ENCODE assay signal across 27 mouse cellular contexts in genomic region chr5:100354644-100355043, GRCm38 (mm10).
DNase-seq lines count a peak whose midpoint lies in the region; ATAC-seq lines count a peak whose summit lies in the region.
"Had no signal": no experiment of that assay in that cellular context is flagged by ENCODE, and none has a peak within 500 bp of the region (broad histone marks: within the 10 kb centered on the region; RNA-seq: fewer than 3 reads in every experiment).

No protein-coding gene starts in this region.

- no peak overlapping the region for H3K9ac ChIP-seq in heart, embryonic 14.5 days (ENCODE audit: low read length)
- H3K9ac ChIP-seq: embryonic facial prominence, embryonic 13.5 days; forebrain, embryonic 12.5 days; forebrain, embryonic 15.5 days; hindbrain, embryonic 13.5 days; intestine, embryonic 15.5 days; kidney, embryonic 15.5 days had no signal

- H3K4me3 ChIP-seq in heart, embryonic 10.5 days: no peak overlapping the region
- H3K4me3 ChIP-seq in heart, embryonic 14.5 days (ENCODE audit: control insufficient read depth in 1 of 2, insufficient read depth in 1 of 2, low read depth in 1 of 2, low read length in 2 of 2): no peak overlapping the region
- H3K4me3 ChIP-seq: embryonic facial prominence, embryonic 10.5 days; embryonic facial prominence, embryonic 13.5 days; erythroblast, embryonic 14.5 days; forebrain, embryonic 12.5 days; forebrain, embryonic 15.5 days; hindbrain, embryonic 10.5 days; hindbrain, embryonic 13.5 days; intestine, embryonic 15.5 days; kidney, embryonic 15.5 days had no signal

- peaks cover 50% of the 10 kb centered on the region for H3K4me1 ChIP-seq in heart, embryonic 10.5 days
- H3K4me1 ChIP-seq in heart, embryonic 14.5 days (ENCODE audit: control insufficient read depth in 2 of 2, insufficient read depth in 2 of 2, low read length in 2 of 2): peaks cover 32 to 40% of the 10 kb centered on the region in 2 experiments

- H3K9me3 ChIP-seq in heart, embryonic 10.5 days: no peaks in the 10 kb centered on the region
- H3K9me3 ChIP-seq in heart, embryonic 14.5 days (ENCODE audit: control insufficient read depth, low read length): no peaks in the 10 kb centered on the region
- H3K9me3 ChIP-seq: embryonic facial prominence, embryonic 13.5 days; forebrain, embryonic 12.5 days; forebrain, embryonic 15.5 days; hindbrain, embryonic 10.5 days; hindbrain, embryonic 13.5 days; intestine, embryonic 15.5 days; kidney, embryonic 15.5 days had no signal

- no peaks in the 10 kb centered on the region for H3K27me3 ChIP-seq in heart, embryonic 10.5 days (ENCODE audit: insufficient read depth, poor library complexity, severe bottlenecking)
- H3K27me3 ChIP-seq in heart, embryonic 14.5 days (ENCODE audit: control insufficient read depth, insufficient read depth, low read length): no peaks in the 10 kb centered on the region
- H3K27me3 ChIP-seq: embryonic facial prominence, embryonic 13.5 days; forebrain, embryonic 12.5 days; forebrain, embryonic 15.5 days; hindbrain, embryonic 13.5 days; intestine, embryonic 15.5 days; kidney, embryonic 15.5 days had no signal

- no peak for ATAC-seq in heart, embryonic 14.5 days (ENCODE audit: insufficient number of reproducible peaks, insufficient read depth, low FRiP score, low read depth)
- ATAC-seq: forebrain, embryonic 15.5 days; hindbrain, embryonic 16.5 days; intestine, embryonic 15.5 days had no signal

- intact Hi-C loops in heart, postnatal 14 days (cut with DNase I): no loop called here

- H3K27ac ChIP-seq in heart, embryonic 10.5 days: peak overlapping the region; percentile 70
- peak overlapping the region; percentile 91 to 97; a peak in 3 of 4 replicates for H3K27ac ChIP-seq in heart, embryonic 14.5 days (replicated peaks in 1 of 2; ENCODE audit: control insufficient read depth in 1 of 2, insufficient read depth in 1 of 2, low read depth in 2 of 2, low read length in 2 of 2)
- H3K27ac ChIP-seq: embryonic facial prominence, embryonic 10.5 days; embryonic facial prominence, embryonic 13.5 days; forebrain, embryonic 12.5 days; forebrain, embryonic 15.5 days; hindbrain, embryonic 10.5 days; hindbrain, embryonic 13.5 days; intestine, embryonic 15.5 days; kidney, embryonic 15.5 days had no signal

- WGBS in heart, embryonic 10.5 days: 89% methylated on average over 20 of the region's 20 CpGs
- WGBS in heart, embryonic 14.5 days: 91% methylated on average over 20 of the region's 20 CpGs

- H3K36me3 ChIP-seq in heart, embryonic 10.5 days: no peaks in the 10 kb centered on the region
- no peaks in the 10 kb centered on the region for H3K36me3 ChIP-seq in heart, embryonic 14.5 days (ENCODE audit: control insufficient read depth, insufficient read depth, low read length)
- H3K36me3 ChIP-seq: embryonic facial prominence, embryonic 10.5 days; embryonic facial prominence, embryonic 13.5 days; forebrain, embryonic 12.5 days; forebrain, embryonic 15.5 days; G1E; hindbrain, embryonic 10.5 days; hindbrain, embryonic 13.5 days; intestine, embryonic 15.5 days; kidney, embryonic 15.5 days had no signal

- H3K4me2 ChIP-seq in heart, embryonic 14.5 days (ENCODE audit: low read length): no peak overlapping the region
- H3K4me2 ChIP-seq: embryonic facial prominence, embryonic 13.5 days; forebrain, embryonic 12.5 days; forebrain, embryonic 15.5 days; hindbrain, embryonic 13.5 days; intestine, embryonic 15.5 days; kidney, embryonic 15.5 days had no signal

- peak; percentile 67 to 76 for DNase-seq in cerebellum, postnatal 10 days
- DNase-seq in cerebellum, adult 18-20 months: no peak
- DNase-seq in heart, embryonic 10.5 days (ENCODE audit: low spot score): no peak
- DNase-seq in heart, postnatal 14 days: no peak
- no peak for DNase-seq in heart, adult 9 months (ENCODE audit: low spot score in 2 of 2)
- DNase-seq: adrenal gland, adult 2 months; adrenal gland, postnatal 14 days; cerebellum, adult 11 months; cerebellum, adult 9-10 months; cerebellum, postnatal 36 days; embryo, embryonic 11 days; gastrocnemius, postnatal 25 days; heart, postnatal 36 days; kidney, adult 11 months; kidney, adult 8-10 months had no signal

Comparison
In these comparisons a context has a peak if more than half of its experiments do, and no peak if none do; other contexts are left out.
1. DNase-seq: peak in cerebellum, postnatal 10 days (2 of 2); none in cerebellum, adult 18-20 months (0 of 2), heart, embryonic 10.5 days (single experiment), heart, postnatal 14 days (0 of 2) and heart, adult 9 months (0 of 2).